Mouse (Mus musculus) liver, embryonic 16.5 days (tissue): Measurements from ENCODE around the gene Mylk2. TPM values are rescaled to one million over a fixed set of nuclear protein-coding genes. Genes with fewer than 3 reads are reported as not detected.

Experiments
- ATAC-seq: fragments of 200-750 bp; cut with Nextera tagmentation; 2 replicates; pipeline ENCODE4 v1.8.0; 2017; ENCODE audit warnings: low read depth, mild to moderate bottlenecking, moderate number of reproducible peaks, moderate library complexity
- H3K27ac ChIP-seq: fragments of 300-500 bp; sonication (generic); 2 replicates; pipeline ENCODE4 v1.5.1; 2014; ENCODE audit warnings: mild to moderate bottlenecking, low read length
- H3K27me3 ChIP-seq: fragments of 300-500 bp; sonication (generic); 2 replicates; pipeline ENCODE4 v1.6.1; 2014; ENCODE audit warnings: low read depth, low read length, mixed read lengths; ENCODE audit not compliant: control insufficient read depth, insufficient read depth
- H3K36me3 ChIP-seq: fragments of 300-500 bp; sonication (generic); 2 replicates; pipeline ENCODE4 v1.6.1; 2014; ENCODE audit warnings: mild to moderate bottlenecking; ENCODE audit not compliant: control insufficient read depth, insufficient read depth
- H3K4me1 ChIP-seq: fragments of 300-500 bp; sonication (generic); 2 replicates; pipeline ENCODE4 v1.6.1; 2014; ENCODE audit warnings: low read depth, low read length, mixed read lengths; ENCODE audit not compliant: control insufficient read depth
- H3K4me2 ChIP-seq: fragments of 300-500 bp; sonication (generic); 2 replicates; pipeline ENCODE4 v1.6.1; 2014; ENCODE audit warnings: low read depth, low read length, mixed read lengths
- H3K4me3 ChIP-seq: fragments of 300-500 bp; sonication (generic); 2 replicates; pipeline ENCODE4 v1.5.1; 2014; ENCODE audit warnings: low read depth, mild to moderate bottlenecking, low read length
- H3K9ac ChIP-seq: fragments of 300-500 bp; sonication (generic); 2 replicates; pipeline ENCODE4 v1.6.1; 2014; ENCODE audit warnings: low read depth, low read length
- H3K9me3 ChIP-seq: fragments of 300-500 bp; sonication (generic); replicated peaks from 2 replicates; pipeline ENCODE4 v1.6.1; 2016; ENCODE audit warnings: low read length; ENCODE audit not compliant: control insufficient read depth
- WGBS: fragments of 180-500 bp; shearing (Covaris S2); extraction: QIAGEN DNeasy Blood & Tissue Kit; methylation state at CpG from one replicate; pipeline ENCODE4 v1.1.7; 2014; ENCODE audit not compliant: insufficient replicate concordance; 5-methylcytosine and 5-hydroxymethylcytosine counted together
- polyA plus RNA-seq: library from polyadenylated mRNA; unstranded; fragments of >200 nt; fragmentation: Nextera tagmentation; extraction: Ambion mirVana; gene quantifications from 2 replicates; pipeline ENCODE4 v1.2.1, GENCODE M21; 2015

Mylk2 gene
- polyA plus RNA-seq, 1 experiment from 2014 or later, result 0.24 TPM

DNA sequence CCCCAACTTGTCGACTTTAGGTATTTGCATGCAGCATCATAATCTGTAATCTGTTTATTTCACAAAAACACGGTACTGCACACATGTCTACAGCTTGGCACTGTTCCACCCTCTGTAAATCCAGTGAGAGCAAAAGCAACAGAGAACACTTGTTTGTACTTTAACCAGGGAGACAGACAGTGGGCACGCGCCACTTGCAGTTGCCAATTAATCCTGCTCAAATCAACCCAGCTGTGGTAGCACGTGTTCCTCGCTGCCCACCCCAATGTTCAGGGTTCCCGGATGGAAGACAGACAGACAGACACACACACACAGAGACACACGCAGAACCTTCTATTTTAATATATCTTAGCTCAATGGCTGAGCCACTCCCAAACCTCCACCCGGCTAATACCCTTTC is 15.3 kb upstream of the Mylk2 start:
- ATAC-seq, result no peak
- no peak overlapping the region for H3K9ac ChIP-seq
- no peaks in the 10 kb centered on the region for H3K4me1 ChIP-seq
- H3K4me2 ChIP-seq, result no peak overlapping the region
- H3K4me3 ChIP-seq, result no peak overlapping the region
- no peaks in the 10 kb centered on the region for H3K9me3 ChIP-seq
- 88% methylated on average over 9 of the region's 9 CpGs for WGBS
- peaks cover 49% of the 10 kb centered on the region for H3K36me3 ChIP-seq
- H3K27ac ChIP-seq, result no peak overlapping the region
- no peaks in the 10 kb centered on the region for H3K27me3 ChIP-seq

DNA sequence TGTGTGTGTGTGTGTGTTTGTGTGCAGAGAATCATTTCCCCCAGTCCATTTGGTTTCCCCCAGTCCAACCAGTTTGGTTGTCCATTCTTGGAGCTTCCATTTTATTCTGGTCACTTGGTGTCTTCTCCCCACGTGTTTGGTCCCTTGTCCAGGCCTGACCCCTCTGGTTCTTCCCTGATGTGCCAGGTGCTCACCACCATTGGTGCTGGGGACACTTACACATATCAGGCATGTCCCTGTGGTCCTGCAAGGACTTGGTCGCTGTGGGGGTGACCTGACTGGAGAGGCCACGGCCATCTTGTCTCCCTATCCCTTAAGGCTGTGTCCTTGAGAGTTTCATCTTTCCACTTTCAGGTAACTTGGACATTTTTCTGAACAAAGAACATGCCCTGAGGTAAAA is 14.2 kb upstream of the Mylk2 start:
- H3K4me3 ChIP-seq, result no peak overlapping the region
- peaks cover 39% of the 10 kb centered on the region for H3K36me3 ChIP-seq
- no peaks in the 10 kb centered on the region for H3K9me3 ChIP-seq
- H3K27ac ChIP-seq, result no peak overlapping the region
- 84% methylated on average over 3 of the region's 3 CpGs for WGBS
- no peaks in the 10 kb centered on the region for H3K4me1 ChIP-seq
- no peaks in the 10 kb centered on the region for H3K27me3 ChIP-seq
- H3K9ac ChIP-seq, result no peak overlapping the region
- ATAC-seq, result no peak
- H3K4me2 ChIP-seq, result no peak overlapping the region

DNA sequence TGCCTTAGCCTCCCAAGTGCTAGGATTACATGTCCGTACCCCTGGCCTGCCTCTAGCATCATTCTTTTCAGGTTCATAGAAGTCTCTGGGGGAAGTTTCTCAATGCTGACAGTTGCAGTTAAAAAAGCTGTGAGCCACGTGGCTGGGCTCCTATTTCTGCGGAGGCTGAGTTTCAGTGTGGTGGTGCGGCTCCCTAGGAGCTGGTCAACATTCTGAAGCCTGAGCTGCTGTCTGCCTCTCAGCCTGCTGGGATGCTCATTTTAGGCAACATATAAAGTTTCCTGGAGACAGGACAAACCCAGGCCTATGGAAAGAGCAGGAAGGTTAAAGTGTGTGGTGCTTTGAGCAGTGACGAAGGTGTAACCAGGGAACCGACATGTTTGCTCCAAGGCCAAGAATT is 12.1 kb upstream of the Mylk2 start:
- no peaks in the 10 kb centered on the region for H3K9me3 ChIP-seq
- WGBS, result 75% methylated on average over 6 of the region's 6 CpGs
- no peak for ATAC-seq

DNA sequence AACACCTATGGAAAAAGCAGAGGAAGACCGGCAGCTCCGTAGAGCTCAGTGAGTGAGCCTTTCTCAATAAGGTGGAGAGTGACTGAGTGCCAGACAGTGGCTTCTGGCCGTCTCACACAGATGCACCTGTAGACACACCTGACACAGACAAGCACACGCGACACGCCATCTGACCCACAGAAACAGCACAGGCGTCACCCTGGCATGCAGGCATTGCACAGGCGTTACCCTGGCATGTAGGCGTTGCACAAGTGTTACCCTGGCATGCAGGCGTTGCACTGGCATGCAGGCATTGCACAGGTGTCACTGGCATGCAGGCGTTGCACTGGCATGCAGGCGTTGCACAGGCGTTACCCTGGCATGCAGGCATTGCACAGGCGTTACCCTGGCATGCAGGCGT is 9.9 kb upstream of the Mylk2 start:
- no peaks in the 10 kb centered on the region for H3K36me3 ChIP-seq
- no peaks in the 10 kb centered on the region for H3K9me3 ChIP-seq
- H3K4me1 ChIP-seq, result no peaks in the 10 kb centered on the region
- H3K27me3 ChIP-seq, result no peaks in the 10 kb centered on the region
- no peak overlapping the region for H3K4me2 ChIP-seq
- H3K4me3 ChIP-seq, result no peak overlapping the region
- WGBS, result 77% methylated on average over 15 of the region's 15 CpGs
- H3K9ac ChIP-seq, result no peak overlapping the region
- no peak overlapping the region for H3K27ac ChIP-seq
- ATAC-seq, result no peak

More for the DNA sequence above, 12.1 kb upstream of the Mylk2 start:
- no peak overlapping the region for H3K4me3 ChIP-seq
- peaks cover 18% of the 10 kb centered on the region for H3K36me3 ChIP-seq
- H3K4me2 ChIP-seq, result no peak overlapping the region
- H3K27ac ChIP-seq, result no peak overlapping the region
- H3K27me3 ChIP-seq, result no peaks in the 10 kb centered on the region
- H3K9ac ChIP-seq, result no peak overlapping the region
- no peaks in the 10 kb centered on the region for H3K4me1 ChIP-seq

DNA sequence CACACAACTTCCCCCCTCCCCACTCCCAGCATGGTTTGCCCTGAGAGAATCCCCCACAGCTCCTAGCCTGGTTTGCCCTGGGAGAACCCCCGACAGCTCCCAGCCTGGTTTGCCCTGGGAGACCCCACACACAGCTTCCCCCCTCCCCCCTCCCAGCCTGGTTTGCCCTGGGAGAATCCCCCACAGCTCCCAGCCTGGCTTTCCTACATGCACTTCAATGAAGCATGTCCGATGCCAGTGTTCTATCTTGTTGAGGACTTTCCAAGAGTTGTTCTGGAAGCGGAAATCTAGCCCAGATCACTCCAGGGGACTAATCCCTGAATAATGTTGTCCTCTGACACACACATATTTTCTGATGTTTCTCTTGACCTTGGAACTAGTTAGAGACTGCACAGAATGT is 8.5 kb upstream of the Mylk2 start:
- Histone ChIP-seq H3K4me2 (no peak overlapping the region), H3K4me1 (no peaks in the 10 kb centered on the region), H3K9ac (no peak overlapping the region), H3K36me3 (no peaks in the 10 kb centered on the region), H3K4me3 (no peak overlapping the region), H3K9me3 (no peaks in the 10 kb centered on the region), H3K27ac (no peak overlapping the region), H3K27me3 (no peaks in the 10 kb centered on the region)
- ATAC-seq, result no peak
- WGBS, result 42% methylated on average over 3 of the region's 3 CpGs

DNA sequence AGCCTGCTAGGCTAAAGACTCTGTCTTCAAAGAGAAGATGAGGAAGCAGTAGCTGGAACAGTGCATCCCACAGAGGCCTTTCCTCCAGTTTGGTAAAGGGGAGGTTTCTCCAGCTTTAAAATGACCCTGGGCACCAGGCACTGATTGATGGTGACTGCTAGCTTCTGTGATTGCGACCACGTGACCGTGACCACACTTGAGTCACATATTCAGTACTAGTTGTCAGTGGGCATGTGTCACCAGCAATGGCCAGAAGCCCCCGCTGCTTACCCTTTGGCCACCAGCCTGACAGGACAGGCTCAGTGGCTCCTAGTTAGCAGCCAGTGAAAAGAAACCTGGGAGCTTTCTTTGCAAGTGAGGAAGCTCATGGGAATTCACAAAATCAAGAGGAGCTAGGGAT is 7.6 kb upstream of the Mylk2 start:
- 55% methylated on average over 4 of the region's 4 CpGs for WGBS
- no peak overlapping the region for H3K4me2 ChIP-seq
- H3K4me1 ChIP-seq, result no peaks in the 10 kb centered on the region
- no peak overlapping the region for H3K4me3 ChIP-seq
- no peak overlapping the region for H3K9ac ChIP-seq
- ATAC-seq, result no peak
- no peaks in the 10 kb centered on the region for H3K27me3 ChIP-seq
- H3K9me3 ChIP-seq, result no peaks in the 10 kb centered on the region
- no peak overlapping the region for H3K27ac ChIP-seq
- no peaks in the 10 kb centered on the region for H3K36me3 ChIP-seq

DNA sequence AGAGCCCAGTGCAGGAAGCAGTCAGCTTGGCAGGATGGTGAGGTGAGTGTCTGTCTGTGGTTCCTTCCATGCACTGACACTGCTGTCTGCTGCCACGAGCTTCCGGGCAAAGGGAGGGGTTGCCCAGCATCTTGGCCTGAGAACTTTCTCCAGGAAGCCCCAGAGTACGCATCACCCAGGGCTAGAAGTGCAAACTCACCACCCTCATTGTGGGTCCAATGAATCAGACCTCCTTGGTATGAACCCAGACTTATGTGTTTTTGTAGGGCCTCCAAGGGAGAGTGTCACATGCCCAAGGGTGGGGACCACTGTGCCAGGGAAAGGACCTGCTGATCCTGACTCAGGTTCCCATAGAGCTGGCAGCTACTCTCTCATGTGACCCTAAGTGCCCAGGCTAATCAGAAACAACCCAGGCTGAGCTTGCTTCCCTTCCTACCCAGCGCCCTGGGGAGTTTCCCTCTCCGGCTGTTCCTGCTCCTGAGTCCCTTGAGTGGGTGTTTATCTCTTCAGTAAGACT is 7.0 kb upstream of the Mylk2 start:
- H3K9ac ChIP-seq, result no peak overlapping the region
- H3K9me3 ChIP-seq, result no peaks in the 10 kb centered on the region
- H3K36me3 ChIP-seq, result no peaks in the 10 kb centered on the region
- no peaks in the 10 kb centered on the region for H3K4me1 ChIP-seq
- H3K27me3 ChIP-seq, result no peaks in the 10 kb centered on the region
- no peak for ATAC-seq
- no peak overlapping the region for H3K4me3 ChIP-seq
- no peak overlapping the region for H3K27ac ChIP-seq
- H3K4me2 ChIP-seq, result no peak overlapping the region
- 22% methylated on average over 5 of the region's 5 CpGs for WGBS

DNA sequence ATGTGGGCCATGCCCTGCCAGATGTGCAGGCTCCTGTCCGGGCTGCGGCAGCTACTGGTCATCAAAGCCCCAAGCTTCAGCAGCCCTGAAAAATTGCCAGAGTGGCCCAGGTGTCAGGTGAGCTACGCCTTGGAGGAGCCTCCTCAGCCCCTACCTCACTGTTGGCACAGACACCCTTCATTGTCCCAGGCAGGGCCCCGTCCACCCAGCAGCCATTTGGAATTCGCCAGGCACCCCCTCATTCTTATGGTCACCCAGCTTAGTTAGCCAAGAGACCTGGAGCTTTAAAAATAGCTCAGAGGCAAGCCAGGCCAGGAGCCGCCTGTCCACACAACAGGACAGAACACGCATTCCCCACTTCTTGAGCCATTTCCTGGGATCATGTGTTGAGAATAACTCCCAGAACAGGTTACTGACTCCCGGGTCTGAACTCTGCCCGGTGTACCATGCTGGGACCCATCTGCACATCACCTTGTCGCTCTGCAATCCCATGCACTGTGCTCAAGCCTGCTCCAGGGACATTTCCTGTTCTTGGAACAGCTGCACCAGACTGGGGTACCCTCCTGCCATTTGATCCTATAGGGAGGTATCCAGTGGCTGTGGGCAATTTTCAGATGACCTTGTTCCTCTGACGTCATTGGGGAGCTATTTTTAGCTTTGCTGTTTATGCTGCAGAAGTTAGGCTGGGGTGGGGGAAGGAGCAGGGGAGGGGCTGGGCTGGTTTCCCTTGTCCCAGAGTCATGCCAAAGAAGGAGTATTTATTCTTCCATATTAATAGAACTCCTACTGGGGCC is 5.9 kb upstream of the Mylk2 start:
- H3K27ac ChIP-seq, result no peak overlapping the region
- no peaks in the 10 kb centered on the region for H3K4me1 ChIP-seq
- no peak overlapping the region for H3K4me3 ChIP-seq
- H3K9me3 ChIP-seq, result no peaks in the 10 kb centered on the region
- H3K4me2 ChIP-seq, result no peak overlapping the region
- no peak overlapping the region for H3K9ac ChIP-seq
- 0 out of 2 replicates have a peak, but pooled peaks cover 2% of the 10 kb centered on the region for H3K27me3 ChIP-seq
- ATAC-seq, result no peak
- H3K36me3 ChIP-seq, result no peaks in the 10 kb centered on the region
- WGBS, result 50% methylated on average over 11 of the region's 11 CpGs

DNA sequence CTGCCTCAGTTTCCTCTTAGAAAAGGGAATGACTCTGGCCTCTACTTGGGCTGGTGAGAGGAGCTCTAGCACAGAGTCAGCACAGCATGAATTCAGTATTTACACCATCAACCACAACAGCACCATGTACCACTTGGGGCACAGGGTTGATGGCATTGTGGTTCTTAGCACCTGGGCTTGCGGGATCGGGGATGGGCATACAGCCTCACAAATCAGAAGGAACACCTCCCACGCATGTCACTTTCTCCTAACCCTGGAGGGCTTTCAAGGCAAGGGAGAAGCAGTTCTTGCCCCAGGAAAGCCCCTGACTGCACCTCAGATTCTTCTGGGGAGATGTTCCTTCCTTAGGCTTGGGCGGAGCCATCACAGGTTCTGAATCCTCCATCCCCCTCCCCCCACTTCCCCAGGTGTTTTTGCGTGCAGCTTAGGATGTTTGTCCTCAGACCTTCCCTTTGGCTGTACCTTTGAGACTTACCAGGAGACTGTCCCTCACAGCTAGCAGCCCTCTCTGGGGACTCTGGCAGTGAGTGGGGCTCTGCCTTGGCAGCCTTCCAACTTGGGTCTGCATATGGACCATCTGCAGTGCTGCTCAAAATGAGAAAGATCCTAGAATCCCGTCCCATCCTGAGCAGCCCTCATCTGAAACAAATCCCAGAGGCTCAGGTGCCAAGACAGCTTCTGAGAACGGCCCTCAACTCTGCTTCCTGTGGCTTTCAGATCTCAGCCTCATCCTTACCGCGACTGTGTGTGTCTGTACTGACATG is 4.7 kb upstream of the Mylk2 start:
- no peak overlapping the region for H3K9ac ChIP-seq
- no peaks in the 10 kb centered on the region for H3K36me3 ChIP-seq
- no peaks in the 10 kb centered on the region for H3K9me3 ChIP-seq
- H3K27me3 ChIP-seq, result peaks cover 6% of the 10 kb centered on the region
- no peak overlapping the region for H3K4me3 ChIP-seq
- no peak for ATAC-seq
- no peaks in the 10 kb centered on the region for H3K4me1 ChIP-seq
- no peak overlapping the region for H3K27ac ChIP-seq
- H3K4me2 ChIP-seq, result no peak overlapping the region
- WGBS, result 46% methylated on average over 9 of the region's 9 CpGs
